In genomic region chr5:44601340-44601739, GRCm38 (mm10) we compare ENCODE assay signal across 15 mouse cellular contexts.
"Had no signal": no experiment of that assay in that cellular context is flagged by ENCODE, and none has a peak within 500 bp of the region (broad histone marks: within the 10 kb centered on the region; RNA-seq: fewer than 3 reads in every experiment).

No protein-coding gene starts in this region.

- H3K27ac ChIP-seq: macrophage; midbrain, embryonic 13.5 days; midbrain, embryonic 15.5 days; neural tube, embryonic 12.5 days; stomach, embryonic 15.5 days; stomach, postnatal 0 days had no signal

- H3K4me3 ChIP-seq: megakaryocyte, embryonic 14.5 days; midbrain, embryonic 13.5 days; midbrain, embryonic 15.5 days; neural tube, embryonic 12.5 days; stomach, embryonic 15.5 days had no signal

- H3K9me3 ChIP-seq: midbrain, embryonic 13.5 days; midbrain, embryonic 15.5 days; neural tube, embryonic 12.5 days; stomach, embryonic 15.5 days had no signal

- H3K4me1 ChIP-seq: megakaryocyte, embryonic 14.5 days; midbrain, embryonic 13.5 days; midbrain, embryonic 15.5 days; neural tube, embryonic 12.5 days; stomach, embryonic 15.5 days had no signal

- H3K9ac ChIP-seq: lung, embryonic 14.5 days; midbrain, embryonic 13.5 days; midbrain, embryonic 15.5 days; neural tube, embryonic 12.5 days; stomach, embryonic 15.5 days had no signal

- H3K36me3 ChIP-seq: midbrain, embryonic 13.5 days; midbrain, embryonic 15.5 days; neural tube, embryonic 12.5 days; stomach, embryonic 15.5 days had no signal

- H3K27me3 ChIP-seq: megakaryocyte, embryonic 14.5 days; midbrain, embryonic 13.5 days; midbrain, embryonic 15.5 days; neural tube, embryonic 12.5 days; stomach, embryonic 15.5 days had no signal

- ATAC-seq: midbrain, embryonic 13.5 days; midbrain, embryonic 15.5 days had no signal

- DNase-seq: lung, adult 18-20 months; lung, embryonic 14.5 days; lung, postnatal 10 days; right cerebral cortex, postnatal 14 days; thymus, adult 2 months; thymus, postnatal 25 days; thymus, postnatal 4 days had no signal

- H3K4me2 ChIP-seq: lung, embryonic 14.5 days; midbrain, embryonic 11.5 days; midbrain, embryonic 13.5 days; midbrain, embryonic 15.5 days; neural tube, embryonic 12.5 days; stomach, embryonic 15.5 days had no signal
